Mouse (Mus musculus): Measurements from ENCODE around the gene Cap2.

Gene Cap2

GRCm38 (mm10) chr13:46632796-46633195 is 131.1 kb downstream of the Cap2 start:
- DNase-seq (ENCODE audit: low spot score), result no peak

DNA sequence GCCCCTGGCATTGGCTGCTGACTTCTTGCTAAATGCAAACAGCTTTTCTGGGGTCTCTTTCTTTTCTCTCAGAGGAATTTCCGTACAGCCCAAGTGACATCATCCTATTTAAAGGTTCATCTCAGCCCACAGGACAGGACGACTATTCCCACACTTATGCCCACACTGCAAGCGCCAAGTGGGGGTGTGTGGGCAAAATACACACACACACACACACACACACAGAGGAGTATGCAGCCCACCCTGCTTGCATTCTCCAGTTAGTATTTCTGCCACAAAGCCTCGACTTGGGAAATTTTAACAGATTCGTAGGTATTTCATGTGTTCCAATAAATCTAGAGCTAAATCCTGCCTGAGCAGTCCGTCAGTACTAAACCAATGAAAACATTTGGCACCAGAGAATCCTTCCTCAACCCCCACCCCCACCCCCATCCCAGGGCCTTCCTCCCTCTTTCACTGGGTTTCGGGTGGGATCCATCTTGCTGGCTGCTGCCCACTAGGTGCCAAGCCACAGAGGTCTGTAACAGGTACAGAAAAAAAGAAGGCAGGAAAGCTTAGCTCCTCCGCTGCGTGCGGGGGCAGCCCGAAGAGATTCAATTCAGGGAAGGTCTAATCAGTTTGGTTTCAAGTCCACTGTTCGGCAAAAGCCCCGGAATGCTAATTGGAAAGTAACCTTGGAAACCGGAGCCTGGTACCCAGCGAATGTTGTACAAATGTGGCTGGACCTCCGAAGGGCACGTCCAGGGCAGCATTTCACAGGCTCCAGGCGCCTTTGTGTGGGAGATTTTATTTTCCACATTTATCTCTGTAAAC is 131.9 kb downstream of the Cap2 start:
- DNase-seq (ENCODE audit: low spot score), result no peak

DNA sequence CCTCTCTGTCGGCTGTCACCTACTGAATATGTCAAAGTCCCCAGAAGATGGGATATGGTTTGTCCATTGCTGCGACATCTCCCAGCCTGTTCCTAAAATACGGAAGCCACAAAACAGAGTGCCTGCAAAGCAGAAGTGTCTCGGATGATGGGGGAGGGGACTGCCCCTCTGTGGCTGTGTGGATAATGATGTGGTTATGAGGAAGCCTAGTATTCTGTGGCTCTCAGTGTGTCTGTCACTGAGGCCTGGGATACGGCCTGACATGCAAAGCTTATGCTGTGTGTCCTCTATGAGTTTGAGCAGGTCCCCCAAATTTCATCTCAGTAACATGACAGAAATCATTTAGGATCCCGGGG is 132.5 kb downstream of the Cap2 start:
- DNase-seq (ENCODE audit: low spot score), result no peak

DNA sequence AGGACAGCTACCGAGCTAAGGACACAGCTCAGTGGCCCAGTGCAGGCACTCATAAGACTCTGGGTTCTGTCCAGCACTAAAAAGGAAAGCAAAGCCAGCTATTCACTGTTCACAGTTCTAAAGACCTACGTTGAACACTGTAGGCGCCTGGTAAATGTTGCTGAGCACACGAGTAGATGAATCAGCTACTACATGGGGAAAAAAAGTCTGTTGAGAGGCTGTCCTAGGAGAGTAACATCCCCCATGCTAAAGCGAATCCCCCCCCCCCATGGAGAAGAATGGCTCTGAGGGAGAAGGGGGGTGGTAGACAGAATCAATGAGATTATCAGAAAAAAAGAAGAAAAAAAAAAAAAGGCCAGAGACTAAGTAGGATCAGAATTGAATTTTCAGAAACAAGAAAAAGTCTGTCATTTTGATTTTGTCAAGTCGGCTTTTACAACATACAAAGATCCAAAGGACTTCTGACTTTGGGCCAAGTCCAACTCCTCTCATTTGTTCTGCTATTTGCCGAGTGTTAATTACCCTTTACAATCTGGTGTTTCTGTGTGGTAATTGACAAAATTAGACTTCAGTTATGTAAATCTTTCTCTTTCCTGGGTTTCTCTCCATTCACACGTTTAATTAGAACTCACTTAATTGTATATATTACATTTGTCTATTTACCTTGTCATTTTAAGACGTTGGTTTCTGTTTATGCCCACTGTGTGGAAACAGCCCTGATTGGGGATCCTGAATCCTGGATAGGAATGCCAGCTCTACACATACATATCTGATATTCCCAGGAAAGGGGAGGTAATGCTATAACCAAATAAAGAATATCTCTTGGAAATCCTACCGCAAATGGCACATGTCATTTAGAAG is 139.2 kb downstream of the Cap2 start:
- DNase-seq (ENCODE audit: low spot score), result no peak

GRCm38 (mm10) chr13:46642318-46642717 is 140.7 kb downstream of the Cap2 start:
- peak; percentile 11 for DNase-seq (ENCODE audit: low spot score)

DNA sequence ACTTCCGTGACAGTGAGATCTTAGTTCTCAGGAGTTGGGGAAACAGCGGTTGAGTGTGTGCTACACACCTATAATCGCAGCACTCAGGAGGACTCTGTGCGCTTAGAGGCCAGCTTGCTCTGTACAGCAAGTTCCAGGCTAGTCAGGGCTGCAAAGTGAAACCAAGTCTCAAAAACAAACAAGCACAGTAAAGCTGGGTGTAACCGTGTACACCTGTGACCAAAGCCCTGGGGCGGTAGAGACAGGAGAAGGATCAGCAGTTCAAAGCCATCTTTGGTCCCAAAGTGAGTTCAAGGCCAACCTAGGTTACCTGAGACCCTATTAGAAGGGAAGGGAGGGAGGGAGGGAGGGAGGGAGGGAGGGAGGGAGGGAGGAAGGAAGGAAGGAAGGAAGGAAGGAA is 142.5 kb downstream of the Cap2 start:
- no peak for DNase-seq (ENCODE audit: low spot score)

DNA sequence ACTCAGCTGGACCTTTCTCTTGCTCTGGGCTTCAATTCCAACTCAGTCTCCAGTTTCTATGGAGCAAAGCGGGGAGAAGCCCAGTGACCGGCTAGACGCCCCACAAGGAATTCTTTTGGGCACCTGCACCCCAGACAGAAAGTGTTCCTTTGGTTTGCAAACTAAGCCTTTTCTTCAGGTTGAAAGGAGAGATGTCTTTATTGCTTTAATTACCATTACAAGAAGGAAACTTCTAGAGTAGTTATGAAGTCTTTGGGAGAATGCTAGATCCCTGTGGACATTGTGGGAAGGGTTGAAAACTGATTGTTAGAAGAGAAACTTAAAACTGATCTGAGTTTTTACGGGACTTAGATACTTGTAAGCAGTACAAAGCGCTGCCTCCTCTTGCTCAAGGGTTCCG is 143.8 kb downstream of the Cap2 start:
- no peak for DNase-seq (ENCODE audit: low spot score)

DNA sequence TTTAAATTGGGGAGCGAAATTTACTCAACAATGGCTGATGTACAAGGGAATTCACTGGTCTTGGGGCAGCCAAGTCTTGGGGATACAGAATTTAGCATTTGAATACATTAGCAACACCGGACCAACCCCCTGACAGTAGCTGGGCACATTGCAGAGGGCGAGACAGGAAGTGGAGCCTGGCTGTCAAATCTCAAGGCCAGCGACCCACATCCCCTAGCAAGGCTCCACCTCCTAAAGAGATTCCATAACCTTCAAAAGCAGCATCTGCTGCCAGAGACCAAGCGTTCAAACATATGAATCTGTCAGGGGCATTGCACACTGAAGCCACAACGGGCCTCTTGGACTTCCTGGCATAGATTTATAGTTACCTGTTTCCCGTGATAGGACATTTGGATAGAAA is 150.2 kb downstream of the Cap2 start:
- no peak for DNase-seq (ENCODE audit: low spot score)

DNA sequence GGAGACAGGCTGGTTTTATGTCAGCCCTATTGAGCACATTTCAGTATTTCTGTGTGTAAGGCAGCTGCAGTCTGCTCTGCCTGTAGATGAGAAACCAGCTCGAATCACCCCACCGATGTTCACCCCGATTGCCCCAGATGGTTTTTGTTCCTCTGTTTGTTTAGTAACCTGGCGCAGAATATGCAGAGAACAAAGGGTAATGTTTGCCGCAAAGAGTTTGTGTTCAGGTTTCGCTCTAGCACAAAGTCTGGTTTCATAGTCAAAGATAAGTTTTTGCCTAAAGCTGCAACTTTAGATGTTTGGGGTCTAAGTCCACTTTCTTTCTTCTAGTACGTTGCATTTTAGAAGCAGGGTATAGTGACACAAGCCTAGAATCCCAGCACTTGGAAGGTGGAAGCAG is 151.0 kb downstream of the Cap2 start:
- no peak for DNase-seq (ENCODE audit: low spot score)

GRCm38 (mm10) chr13:46653671-46654070 is 152.0 kb downstream of the Cap2 start:
- DNase-seq (ENCODE audit: low spot score), result no peak

DNA sequence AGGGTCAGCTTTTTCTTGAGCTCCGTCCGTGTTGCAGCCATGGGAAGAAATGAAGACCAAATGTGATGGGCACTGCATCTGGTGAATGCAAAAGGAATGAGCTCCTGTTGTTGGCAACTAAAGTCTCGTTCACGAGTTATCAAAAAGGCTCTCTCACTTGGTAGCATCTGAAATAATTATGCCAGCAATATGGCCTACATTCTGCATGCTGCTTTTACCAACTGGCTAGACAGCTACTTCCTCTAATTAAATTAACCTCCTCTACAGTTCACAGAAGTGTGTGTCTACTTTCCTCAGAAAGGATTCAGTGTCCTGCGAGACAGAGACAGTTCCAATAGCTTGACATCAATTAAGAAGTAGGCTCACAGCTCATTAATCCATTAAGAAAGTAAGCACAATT is 152.9 kb downstream of the Cap2 start:
- no peak for DNase-seq (ENCODE audit: low spot score)

DNA sequence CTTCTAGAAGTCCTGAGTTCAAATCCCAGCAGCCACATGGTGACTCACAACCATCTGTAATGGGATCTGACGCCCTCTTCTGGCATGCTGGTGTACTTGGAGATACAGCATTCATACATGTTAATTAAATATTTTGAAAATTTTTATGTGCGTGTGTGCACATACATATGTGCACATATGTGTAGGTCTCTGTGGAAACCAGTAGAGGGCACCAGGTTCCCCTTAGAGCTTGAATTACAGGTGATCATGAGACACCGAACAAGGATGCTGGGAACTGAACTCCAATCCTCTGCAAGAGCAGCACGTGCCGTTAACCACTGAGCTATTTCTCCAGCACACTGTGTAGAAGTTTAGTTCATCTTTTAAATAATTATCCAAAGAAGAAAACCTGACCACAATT is 157.6 kb downstream of the Cap2 start:
- DNase-seq (ENCODE audit: low spot score), result no peak

- peak; percentile 52 for DNase-seq (ENCODE audit: low spot score)
Measured at GRCm38 (mm10) chr13:46663461-46663964, 161.9 kb downstream of the Cap2 start.

DNA sequence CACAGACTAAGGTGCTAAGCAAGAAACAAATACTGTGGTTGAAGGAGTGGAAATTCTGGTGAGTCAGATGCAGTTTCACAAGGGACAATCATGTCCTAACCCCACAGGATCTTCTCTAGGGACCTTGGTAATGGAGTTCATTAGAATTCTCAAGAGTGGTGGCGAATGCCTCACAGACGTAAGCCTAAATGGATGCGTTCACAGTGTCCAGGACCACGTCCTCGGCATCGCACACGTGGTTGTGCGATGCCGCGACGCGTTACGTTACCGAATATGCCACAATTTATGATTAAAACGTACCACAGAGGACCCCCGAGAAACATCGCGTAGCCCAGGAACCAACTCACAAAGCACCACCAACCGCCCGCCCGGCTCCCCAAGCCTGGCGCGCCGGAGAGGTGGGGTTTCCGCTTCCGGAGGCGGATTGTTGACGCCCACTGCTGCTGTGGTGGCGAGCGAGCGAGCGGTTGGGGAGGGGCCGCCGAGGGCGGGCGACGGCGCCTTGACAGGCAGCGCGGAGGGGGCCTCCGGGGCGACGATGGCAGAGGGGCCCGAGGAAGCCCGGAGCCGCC is 167.5 kb downstream of the Cap2 start, which contains the start of gene Fam8a1:
Gene Fam8a1 (plus strand): TSS at position 475 of the 572 bp plus-strand sequence.
- peak; percentile 91 for DNase-seq (ENCODE audit: low spot score)

DNA sequence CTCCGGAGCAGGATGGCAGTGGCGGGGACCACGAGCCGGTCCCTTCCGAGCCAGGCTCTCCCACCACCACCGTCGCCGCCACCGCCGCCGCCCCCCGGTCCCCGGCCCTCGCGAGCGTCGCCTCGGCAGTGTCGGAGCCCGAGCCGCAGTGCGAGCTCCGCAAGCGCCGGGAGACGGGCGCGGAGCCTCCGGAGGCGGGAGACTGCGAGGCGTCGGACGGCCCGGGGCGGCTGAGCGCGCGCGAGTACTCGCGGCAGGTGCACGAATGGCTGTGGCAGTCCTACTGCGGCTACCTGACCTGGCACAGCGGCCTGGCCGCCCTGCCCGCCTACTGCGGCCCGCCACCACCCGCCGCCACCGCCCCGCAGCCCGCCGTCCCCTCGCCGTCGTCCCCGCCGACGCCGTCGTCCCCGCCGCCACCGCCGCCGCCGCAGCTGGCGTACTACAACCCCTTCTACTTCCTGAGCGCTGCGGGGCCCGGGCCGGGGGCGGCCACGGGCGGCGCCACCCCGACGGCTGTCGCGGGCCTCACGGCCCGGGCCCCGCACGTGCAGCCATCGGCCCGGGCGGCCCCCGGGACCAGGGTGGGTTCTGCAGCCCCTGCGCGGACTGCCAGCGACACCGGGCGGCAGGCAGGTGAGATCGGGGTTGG is 168.1 kb downstream of the Cap2 start:
- peak; percentile 44 for DNase-seq (ENCODE audit: low spot score)

GRCm38 (mm10) chr13:46670514-46670913 is 168.9 kb downstream of the Cap2 start:
- DNase-seq (ENCODE audit: low spot score), result no peak

GRCm38 (mm10) chr13:46674601-46675000 is 173.0 kb downstream of the Cap2 start:
- DNase-seq (ENCODE audit: low spot score), result no peak

DNA sequence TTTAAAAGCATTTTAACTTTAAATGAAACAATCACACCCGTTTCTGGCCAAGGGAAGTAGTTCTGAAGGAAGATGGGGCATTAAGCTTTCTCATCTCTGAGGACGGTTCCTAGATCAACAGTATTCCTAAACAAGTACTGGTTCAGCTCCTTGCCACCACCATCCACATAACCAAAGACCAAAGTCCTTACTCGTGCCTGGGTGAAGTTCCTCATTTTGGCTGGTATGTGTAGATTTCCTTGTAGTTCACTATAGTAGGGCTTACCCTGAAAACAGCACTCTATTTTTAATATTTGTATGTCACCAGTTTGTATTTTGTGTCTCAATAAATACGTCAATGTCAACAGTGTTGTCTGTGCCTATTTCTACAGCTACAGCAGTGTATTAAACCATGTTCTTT is 176.1 kb downstream of the Cap2 start:
- no peak for DNase-seq (ENCODE audit: low spot score)

GRCm38 (mm10) chr13:46682921-46683320 is 181.3 kb downstream of the Cap2 start:
- DNase-seq (ENCODE audit: low spot score), result no peak

- DNase-seq (ENCODE audit: low spot score), result no peak
Measured at GRCm38 (mm10) chr13:46683370-46683769, 181.7 kb downstream of the Cap2 start.

- DNase-seq (ENCODE audit: low spot score), result peak; percentile 75
Measured at GRCm38 (mm10) chr13:46690559-46691241, 189.1 kb downstream of the Cap2 start.

Data from T-cell, adult 2 months (primary cell).